Mouse (Mus musculus) hindbrain, embryonic 15.5 days (tissue): ENCODE results near the gene Cyren. TPM values are rescaled to one million over a fixed set of nuclear protein-coding genes. Genes with fewer than 3 reads are reported as not detected.

Experiments
- ATAC-seq: fragments of 200-750 bp; cut with Nextera tagmentation; 2 replicates; pipeline ENCODE4 v1.8.0; 2017; ENCODE audit warnings: low read depth, moderate number of reproducible peaks, moderate TSS enrichment; ENCODE audit not compliant: low FRiP score
- H3K27ac ChIP-seq: fragments of 300-500 bp; sonication (generic); replicated peaks from 2 replicates; pipeline ENCODE4 v1.5.1; 2015; ENCODE audit warnings: mild to moderate bottlenecking, inconsistent platforms
- H3K27me3 ChIP-seq: fragments of 300-500 bp; sonication (generic); 2 replicates; pipeline ENCODE4 v1.6.1; 2015; ENCODE audit warnings: control low read depth, inconsistent platforms
- H3K36me3 ChIP-seq: fragments of 300-500 bp; sonication (generic); 2 replicates; pipeline ENCODE4 v1.6.1; 2015; ENCODE audit warnings: control low read depth, inconsistent platforms
- H3K4me1 ChIP-seq: fragments of 300-500 bp; sonication (generic); replicated peaks from 2 replicates; pipeline ENCODE4 v1.6.1; 2015; ENCODE audit warnings: control low read depth, inconsistent platforms
- H3K4me2 ChIP-seq: fragments of 300-500 bp; sonication (generic); 2 replicates; pipeline ENCODE4 v1.6.1; 2015; ENCODE audit warnings: moderate library complexity, mild to moderate bottlenecking, inconsistent platforms
- H3K4me3 ChIP-seq: fragments of 300-500 bp; sonication (generic); 2 replicates; pipeline ENCODE4 v1.5.1; 2015; ENCODE audit warnings: mild to moderate bottlenecking, inconsistent platforms
- H3K9ac ChIP-seq: fragments of 300-500 bp; sonication (generic); 2 replicates; pipeline ENCODE4 v1.6.1; 2015; ENCODE audit warnings: inconsistent platforms
- H3K9me3 ChIP-seq: fragments of 300-500 bp; sonication (generic); 2 replicates; pipeline ENCODE4 v1.6.1; 2016; ENCODE audit warnings: control low read depth, inconsistent platforms
- WGBS: fragments of 180-500 bp; shearing (Covaris S2); methylation state at CpG from one replicate; pipeline ENCODE4 v1.1.7; 2015; 5-methylcytosine and 5-hydroxymethylcytosine counted together
- polyA plus RNA-seq: library from polyadenylated mRNA; unstranded; fragments of >200 nt; fragmentation: Nextera tagmentation; extraction: Ambion mirVana; gene quantifications from 2 replicates; pipeline ENCODE4 v1.2.1, GENCODE M21; 2015

The Cyren gene
- polyA plus RNA-seq, 1 experiment from 2014 or later = 8.9 TPM

GRCm38 (mm10) chr6:34871929-34872328 lies 5.9 kb downstream of the Cyren start:
- no peaks in the 10 kb centered on the region for H3K9me3 ChIP-seq
- H3K4me2 ChIP-seq = no peak overlapping the region
- WGBS = 86% methylated on average over 7 of the region's 7 CpGs
- peaks cover 10% of the 10 kb centered on the region for H3K4me1 ChIP-seq
- H3K9ac ChIP-seq = no peak overlapping the region
- no peaks in the 10 kb centered on the region for H3K27me3 ChIP-seq
- H3K27ac ChIP-seq = no peak overlapping the region
- no peak for ATAC-seq
- no peaks in the 10 kb centered on the region for H3K36me3 ChIP-seq
- H3K4me3 ChIP-seq = no peak overlapping the region

GRCm38 (mm10) chr6:34870724-34871123 lies 7.1 kb downstream of the Cyren start:
- Histone ChIP-seq H3K27me3 (no peaks in the 10 kb centered on the region), H3K4me2 (no peak overlapping the region), H3K27ac (no peak overlapping the region), H3K9me3 (no peaks in the 10 kb centered on the region), H3K4me1 (peaks cover 4% of the 10 kb centered on the region; the same call in 1 of the 2 replicates), H3K36me3 (no peaks in the 10 kb centered on the region), H3K9ac (no peak overlapping the region), H3K4me3 (no peak overlapping the region)
- no peak for ATAC-seq
- 84% methylated on average over 5 of the region's 5 CpGs for WGBS

GRCm38 (mm10) chr6:34870136-34870535 lies 7.7 kb downstream of the Cyren start:
- no peak overlapping the region for H3K4me3 ChIP-seq
- peaks cover 4% of the 10 kb centered on the region; the same call in 1 of the 2 replicates for H3K4me1 ChIP-seq
- H3K4me2 ChIP-seq = no peak overlapping the region
- no peaks in the 10 kb centered on the region for H3K27me3 ChIP-seq
- no peak overlapping the region for H3K27ac ChIP-seq
- no peaks in the 10 kb centered on the region for H3K36me3 ChIP-seq
- H3K9me3 ChIP-seq = no peaks in the 10 kb centered on the region
- no peak for ATAC-seq
- 89% methylated on average over 5 of the region's 5 CpGs for WGBS
- H3K9ac ChIP-seq = no peak overlapping the region

GRCm38 (mm10) chr6:34869225-34869915 lies 8.5 kb downstream of the Cyren start:
- Histone ChIP-seq H3K9ac (no peak overlapping the region), H3K4me1 (peaks cover 4% of the 10 kb centered on the region; the same call in 1 of the 2 replicates), H3K4me2 (no peak overlapping the region), H3K9me3 (no peaks in the 10 kb centered on the region), H3K27ac (no peak overlapping the region), H3K36me3 (no peaks in the 10 kb centered on the region), H3K4me3 (no peak overlapping the region), H3K27me3 (no peaks in the 10 kb centered on the region)
- ATAC-seq = no peak
- 85% methylated on average over 13 of the region's 13 CpGs for WGBS

- no peak overlapping the region for H3K4me2 ChIP-seq
- H3K4me3 ChIP-seq = no peak overlapping the region
- 83% methylated on average over 20 of the region's 20 CpGs for WGBS
- H3K4me1 ChIP-seq = peaks cover 4% of the 10 kb centered on the region; the same call in 1 of the 2 replicates
- H3K36me3 ChIP-seq = no peaks in the 10 kb centered on the region
- H3K9ac ChIP-seq = no peak overlapping the region
- H3K9me3 ChIP-seq = no peaks in the 10 kb centered on the region
- ATAC-seq = no peak
- H3K27me3 ChIP-seq = no peaks in the 10 kb centered on the region
- H3K27ac ChIP-seq = no peak overlapping the region
Observed at GRCm38 (mm10) chr6:34868507-34869217, 9.2 kb downstream of the Cyren start.

GRCm38 (mm10) chr6:34867995-34868350 lies 9.9 kb downstream of the Cyren start:
- Histone ChIP-seq H3K4me1 (peaks cover 4% of the 10 kb centered on the region; the same call in 1 of the 2 replicates), H3K27me3 (no peaks in the 10 kb centered on the region), H3K36me3 (no peaks in the 10 kb centered on the region), H3K27ac (no peak overlapping the region), H3K9ac (no peak overlapping the region), H3K4me2 (no peak overlapping the region), H3K9me3 (no peaks in the 10 kb centered on the region), H3K4me3 (no peak overlapping the region)
- 75% methylated on average over 10 of the region's 10 CpGs for WGBS
- no peak for ATAC-seq

- Histone ChIP-seq H3K9ac (no peak overlapping the region), H3K4me3 (no peak overlapping the region), H3K36me3 (no peaks in the 10 kb centered on the region), H3K4me2 (no peak overlapping the region), H3K27me3 (no peaks in the 10 kb centered on the region), H3K9me3 (no peaks in the 10 kb centered on the region), H3K4me1 (peaks cover 4% of the 10 kb centered on the region; the same call in 1 of the 2 replicates), H3K27ac (no peak overlapping the region)
- WGBS = 66% methylated on average over 16 of the region's 16 CpGs
- no peak for ATAC-seq
Observed at GRCm38 (mm10) chr6:34867301-34867994, 10.4 kb downstream of the Cyren start.

GRCm38 (mm10) chr6:34866786-34867185 lies 11.1 kb downstream of the Cyren start:
- H3K9ac ChIP-seq = no peak overlapping the region
- no peak overlapping the region for H3K27ac ChIP-seq
- peaks cover 4% of the 10 kb centered on the region; the same call in 1 of the 2 replicates for H3K4me1 ChIP-seq
- no peaks in the 10 kb centered on the region for H3K36me3 ChIP-seq
- WGBS = 28% methylated on average over 8 of the region's 8 CpGs
- no peak overlapping the region for H3K4me3 ChIP-seq
- no peak for ATAC-seq
- H3K4me2 ChIP-seq = no peak overlapping the region
- no peaks in the 10 kb centered on the region for H3K27me3 ChIP-seq
- H3K9me3 ChIP-seq = no peaks in the 10 kb centered on the region

- H3K36me3 ChIP-seq = no peaks in the 10 kb centered on the region
- H3K27ac ChIP-seq = no peak overlapping the region
- H3K9me3 ChIP-seq = no peaks in the 10 kb centered on the region
- WGBS = 70% methylated on average over 7 of the region's 7 CpGs
- no peak overlapping the region for H3K9ac ChIP-seq
- no peaks in the 10 kb centered on the region for H3K27me3 ChIP-seq
- 0 out of 2 replicates have a peak, but pooled peaks cover 4% of the 10 kb centered on the region for H3K4me1 ChIP-seq
- no peak overlapping the region for H3K4me3 ChIP-seq
- ATAC-seq = no peak
- no peak overlapping the region for H3K4me2 ChIP-seq
Observed at GRCm38 (mm10) chr6:34865711-34866593, 11.9 kb downstream of the Cyren start.

- no peaks in the 10 kb centered on the region for H3K9me3 ChIP-seq
- H3K9ac ChIP-seq = no peak overlapping the region
- H3K27me3 ChIP-seq = no peaks in the 10 kb centered on the region
- no peak for ATAC-seq
- no peak overlapping the region for H3K4me2 ChIP-seq
- H3K4me1 ChIP-seq = 0 out of 2 replicates have a peak, but pooled peaks cover 4% of the 10 kb centered on the region
- 76% methylated on average over 5 of the region's 5 CpGs for WGBS
- H3K4me3 ChIP-seq = no peak overlapping the region
- no peaks in the 10 kb centered on the region for H3K36me3 ChIP-seq
- H3K27ac ChIP-seq = no peak overlapping the region
Observed at GRCm38 (mm10) chr6:34865213-34865612, 12.6 kb downstream of the Cyren start.

- WGBS = 74% methylated on average over 9 of the region's 9 CpGs
- no peaks in the 10 kb centered on the region for H3K9me3 ChIP-seq
- no peak overlapping the region for H3K4me2 ChIP-seq
- ATAC-seq = no peak
- H3K36me3 ChIP-seq = no peaks in the 10 kb centered on the region
- H3K9ac ChIP-seq = no peak overlapping the region
- no peak overlapping the region for H3K27ac ChIP-seq
- H3K27me3 ChIP-seq = no peaks in the 10 kb centered on the region
- no peak overlapping the region for H3K4me3 ChIP-seq
- H3K4me1 ChIP-seq = 0 out of 2 replicates have a peak, but pooled peaks cover 4% of the 10 kb centered on the region
Observed at GRCm38 (mm10) chr6:34863786-34864514, 13.9 kb downstream of the Cyren start.
